Mouse (Mus musculus) intestine, postnatal 0 days (tissue): ENCODE results near the gene Atg7. TPM values are rescaled to one million over a fixed set of nuclear protein-coding genes. Genes with fewer than 3 reads are reported as not detected.

Experiments
- ATAC-seq: fragments of 200-750 bp; cut with Nextera tagmentation; 2 replicates; pipeline ENCODE4 v1.8.0; 2017; ENCODE audit warnings: mild to moderate bottlenecking, moderate TSS enrichment, moderate library complexity
- H3K27ac ChIP-seq: fragments of 300-500 bp; sonication (generic); 2 replicates; pipeline ENCODE4 v1.5.1; 2014; ENCODE audit warnings: mild to moderate bottlenecking, low read depth, low read length, moderate library complexity
- H3K27me3 ChIP-seq: fragments of 300-500 bp; sonication (generic); replicated peaks from 2 replicates; pipeline ENCODE4 v1.6.1; 2014; ENCODE audit warnings: low read length, mixed read lengths; ENCODE audit not compliant: control insufficient read depth, insufficient read depth
- H3K36me3 ChIP-seq: fragments of 300-500 bp; sonication (generic); 2 replicates; pipeline ENCODE4 v1.6.1; 2014; ENCODE audit warnings: mild to moderate bottlenecking, moderate library complexity; ENCODE audit not compliant: control insufficient read depth, insufficient read depth
- H3K4me1 ChIP-seq: fragments of 300-500 bp; sonication (generic); replicated peaks from 2 replicates; pipeline ENCODE4 v1.6.1; 2014; ENCODE audit warnings: antibody characterized with exemption, low read length, mixed read lengths; ENCODE audit not compliant: control insufficient read depth, insufficient read depth
- H3K4me2 ChIP-seq: fragments of 300-500 bp; sonication (generic); replicated peaks from 2 replicates; pipeline ENCODE4 v1.6.1; 2014; ENCODE audit warnings: low read depth, mild to moderate bottlenecking, moderate library complexity
- H3K4me3 ChIP-seq: fragments of 300-500 bp; sonication (generic); 2 replicates; pipeline ENCODE4 v1.5.1; 2014; ENCODE audit warnings: low read depth, low read length
- H3K9ac ChIP-seq: fragments of 300-500 bp; sonication (generic); 2 replicates; pipeline ENCODE4 v1.6.1; 2014; ENCODE audit warnings: mild to moderate bottlenecking, low read depth, low read length
- H3K9me3 ChIP-seq: fragments of 300-500 bp; sonication (generic); 2 replicates; pipeline ENCODE4 v1.6.1; 2016; ENCODE audit warnings: mixed run types; ENCODE audit not compliant: control insufficient read depth
- CTCF ChIP-seq: sonication (generic); IDR thresholded peaks from 2 replicates; pipeline ENCODE4 v1.5.1; 2016; ENCODE audit warnings: low read depth, mild to moderate bottlenecking, control low read depth, antibody characterized with exemption, moderate library complexity
- WGBS: fragments of 180-500 bp; shearing (Covaris S2); extraction: QIAGEN DNeasy Blood & Tissue Kit; methylation state at CpG from one replicate; pipeline ENCODE4 v1.1.7; 2014; 5-methylcytosine and 5-hydroxymethylcytosine counted together
- polyA plus RNA-seq: library from polyadenylated mRNA; unstranded; fragments of >200 nt; fragmentation: Nextera tagmentation; extraction: Ambion mirVana; gene quantifications from 2 replicates; pipeline ENCODE4 v1.2.1, GENCODE M21; 2015

Gene Atg7
- polyA plus RNA-seq, 1 experiment from 2014 or later = 12.4 TPM

DNA sequence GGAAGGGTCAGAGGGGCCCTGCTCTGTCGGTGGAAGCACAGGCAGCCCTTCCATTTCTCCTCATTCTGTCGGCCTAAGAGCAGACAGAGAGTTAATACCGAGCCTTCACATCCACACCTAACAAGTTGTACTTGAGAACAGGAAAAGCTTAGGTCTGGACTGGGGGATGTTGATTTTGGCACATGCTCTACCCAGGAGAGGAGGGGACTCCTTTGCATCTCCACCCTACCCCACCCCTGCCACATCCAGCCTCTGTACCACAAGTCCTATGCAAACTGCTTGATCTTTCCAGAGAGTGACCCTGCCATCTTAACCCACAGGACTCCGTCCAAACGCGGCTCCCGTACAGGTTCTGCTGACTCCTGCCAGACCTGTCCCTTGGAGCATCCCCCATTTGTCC is 178.7 kb downstream of the Atg7 start:
- ATAC-seq = no peak
- H3K9me3 ChIP-seq = no peaks in the 10 kb centered on the region
- no peak overlapping the region for H3K4me3 ChIP-seq
- no peak overlapping the region for H3K4me2 ChIP-seq
- WGBS = 80% methylated on average over 7 of the region's 7 CpGs
- TF ChIP-seq CTCF = no peak
- H3K36me3 ChIP-seq = no peaks in the 10 kb centered on the region
- no peaks in the 10 kb centered on the region for H3K27me3 ChIP-seq
- no peak overlapping the region for H3K27ac ChIP-seq
- no peak overlapping the region for H3K9ac ChIP-seq
- H3K4me1 ChIP-seq = no peaks in the 10 kb centered on the region; the same call in 1 of the 2 replicates

DNA sequence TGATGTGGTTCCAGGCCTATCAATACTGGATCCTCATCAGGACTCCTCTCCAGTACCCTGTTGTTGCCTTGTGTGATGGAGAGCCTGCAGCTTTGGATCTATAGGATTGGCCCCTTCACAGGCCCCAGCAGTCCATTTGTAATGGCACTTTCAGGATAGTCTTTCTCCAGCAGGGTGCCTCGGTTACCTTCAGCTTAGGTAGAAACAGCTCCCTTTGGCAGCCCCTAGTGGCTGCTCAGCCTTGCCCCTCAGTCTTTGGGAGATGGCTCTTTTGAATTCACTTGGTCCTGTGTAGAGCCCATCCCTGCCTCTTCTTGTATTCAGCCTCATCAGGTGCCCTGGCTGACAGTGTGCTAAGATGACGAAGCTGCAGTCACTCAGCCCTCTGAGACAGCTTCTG is 184.0 kb downstream of the Atg7 start:
- H3K27me3 ChIP-seq = no peaks in the 10 kb centered on the region
- WGBS = 79% methylated on average over 2 of the region's 2 CpGs
- peak; percentile 32 for TF ChIP-seq CTCF
- H3K27ac ChIP-seq = no peak overlapping the region
- H3K9me3 ChIP-seq = no peaks in the 10 kb centered on the region
- H3K4me1 ChIP-seq = no peaks in the 10 kb centered on the region
- H3K9ac ChIP-seq = no peak overlapping the region
- no peaks in the 10 kb centered on the region for H3K36me3 ChIP-seq
- no peak overlapping the region for H3K4me2 ChIP-seq
- no peak overlapping the region for H3K4me3 ChIP-seq
- no peak for ATAC-seq

DNA sequence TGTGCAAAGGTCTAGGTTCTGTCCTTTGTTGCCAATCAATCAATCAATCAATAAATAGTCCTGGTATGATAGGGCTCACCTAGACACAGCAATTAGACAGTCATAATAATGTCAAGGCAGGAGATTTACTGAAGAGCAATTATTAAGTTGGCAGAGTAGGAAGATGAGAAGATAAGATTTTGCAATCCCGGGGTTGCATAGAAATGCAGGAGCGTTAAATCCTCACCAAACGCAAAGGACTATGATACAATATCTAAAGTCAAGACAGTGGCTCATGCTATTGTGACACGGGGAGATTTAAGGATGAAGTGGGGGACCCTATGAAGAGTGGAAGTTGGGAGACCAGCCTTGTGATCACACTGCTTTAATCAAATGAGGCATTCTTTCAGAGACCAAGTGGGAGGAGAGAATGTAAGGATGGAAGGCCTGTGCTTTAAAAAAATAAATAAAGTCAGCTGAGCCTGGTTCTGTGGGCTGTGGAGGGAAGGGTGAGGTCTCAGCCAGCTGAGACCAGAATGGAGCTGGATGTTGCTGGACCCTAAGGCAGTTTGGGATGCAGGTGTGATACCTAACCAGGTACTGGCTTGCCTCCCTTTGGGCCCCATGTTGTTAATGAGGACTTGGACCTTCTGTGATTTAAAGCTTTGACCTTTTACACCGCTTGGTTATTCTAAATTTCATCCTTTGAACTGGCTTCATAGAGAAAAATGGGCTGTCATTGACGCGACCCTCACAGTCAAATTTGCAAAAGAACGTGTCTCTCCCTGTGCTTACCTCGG is 187.0 kb downstream of the Atg7 start:
- Histone ChIP-seq H3K27ac (no peak overlapping the region), H3K9ac (no peak overlapping the region), H3K4me2 (no peak overlapping the region), H3K36me3 (no peaks in the 10 kb centered on the region), H3K9me3 (no peaks in the 10 kb centered on the region), H3K27me3 (no peaks in the 10 kb centered on the region), H3K4me1 (no peaks in the 10 kb centered on the region), H3K4me3 (no peak overlapping the region)
- TF ChIP-seq CTCF = no peak
- ATAC-seq = no peak
- 67% methylated on average over 9 of the region's 9 CpGs for WGBS

- TF ChIP-seq CTCF = no peak
- no peak for ATAC-seq
- no peak overlapping the region for H3K27ac ChIP-seq
- no peaks in the 10 kb centered on the region for H3K9me3 ChIP-seq
- no peaks in the 10 kb centered on the region for H3K36me3 ChIP-seq
- H3K4me2 ChIP-seq = no peak overlapping the region
- no peak overlapping the region for H3K9ac ChIP-seq
- no peaks in the 10 kb centered on the region for H3K27me3 ChIP-seq
- no peaks in the 10 kb centered on the region for H3K4me1 ChIP-seq
- 84% methylated on average over 3 of the region's 3 CpGs for WGBS
- no peak overlapping the region for H3K4me3 ChIP-seq
Measured at GRCm38 (mm10) chr6:114831807-114832206, 188.9 kb downstream of the Atg7 start.

DNA sequence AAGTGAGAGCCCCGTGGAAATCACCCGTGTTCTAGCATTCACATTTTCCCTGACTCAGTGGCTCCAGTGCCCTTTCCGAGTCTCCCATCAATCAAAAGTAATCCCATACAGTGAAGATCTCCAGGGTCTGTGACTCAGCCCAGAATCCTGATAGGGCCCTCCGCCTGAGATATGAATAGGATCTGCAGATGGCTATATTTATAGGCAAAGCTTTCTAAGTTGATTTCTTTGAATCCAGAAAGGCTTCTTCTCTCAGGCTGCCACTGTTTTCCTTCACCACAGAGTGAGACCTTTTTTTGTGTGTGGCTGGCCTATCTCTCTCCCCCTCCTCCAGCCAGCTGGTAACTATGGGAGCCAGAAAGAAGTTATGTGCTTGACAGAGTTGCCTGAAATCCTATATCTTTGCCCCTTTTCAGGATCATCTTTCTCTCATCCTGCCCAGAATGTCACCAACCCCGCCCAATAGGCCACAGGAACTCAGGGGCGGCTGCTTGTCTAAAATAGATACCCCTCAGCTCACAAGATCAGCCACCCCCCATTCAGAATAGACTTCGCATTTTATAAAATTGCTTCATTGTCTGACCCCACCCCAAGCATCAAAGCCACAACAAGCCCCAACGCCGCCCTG is 190.3 kb downstream of the Atg7 start:
- TF ChIP-seq CTCF = no peak
- no peak overlapping the region for H3K9ac ChIP-seq
- no peak overlapping the region for H3K27ac ChIP-seq
- H3K9me3 ChIP-seq = no peaks in the 10 kb centered on the region
- no peak overlapping the region for H3K4me3 ChIP-seq
- H3K4me1 ChIP-seq = no peaks in the 10 kb centered on the region
- H3K36me3 ChIP-seq = no peaks in the 10 kb centered on the region
- WGBS = 75% methylated on average over 9 of the region's 9 CpGs
- ATAC-seq = no peak
- no peaks in the 10 kb centered on the region for H3K27me3 ChIP-seq
- no peak overlapping the region for H3K4me2 ChIP-seq

DNA sequence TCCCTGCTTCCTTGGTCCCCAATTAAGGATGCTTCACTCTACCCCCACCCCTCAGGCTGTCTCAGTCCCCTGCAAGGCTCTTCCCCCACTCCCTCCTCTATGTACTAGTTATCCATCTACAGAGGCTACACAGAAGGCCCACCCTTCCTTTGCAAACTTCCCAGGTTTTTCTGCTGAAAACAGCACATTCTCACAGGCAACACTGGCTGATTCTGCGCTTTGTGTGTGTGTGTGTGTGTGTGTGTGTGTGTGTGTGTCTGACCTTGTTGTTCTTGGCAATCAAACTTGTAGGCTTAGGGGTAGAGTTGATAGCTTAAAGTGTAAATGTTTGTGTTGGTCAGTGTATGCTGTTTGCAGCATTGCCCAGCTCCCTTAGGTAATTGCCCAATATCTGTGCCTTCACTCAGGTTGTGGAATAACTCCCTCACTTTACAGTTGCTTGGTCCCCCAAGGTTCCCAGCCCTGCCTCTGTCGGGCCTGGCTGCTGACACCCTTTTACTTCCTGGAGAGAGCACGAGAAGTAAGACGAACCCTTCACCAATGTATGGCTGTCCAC is 191.0 kb downstream of the Atg7 start:
- no peaks in the 10 kb centered on the region for H3K4me1 ChIP-seq
- TF ChIP-seq CTCF = no peak
- 40% methylated on average over 4 of the region's 4 CpGs for WGBS
- no peak overlapping the region for H3K4me2 ChIP-seq
- H3K9me3 ChIP-seq = no peaks in the 10 kb centered on the region
- no peak overlapping the region for H3K9ac ChIP-seq
- no peak overlapping the region for H3K4me3 ChIP-seq
- no peak for ATAC-seq
- H3K36me3 ChIP-seq = no peaks in the 10 kb centered on the region
- H3K27ac ChIP-seq = no peak overlapping the region
- no peaks in the 10 kb centered on the region for H3K27me3 ChIP-seq
